Mouse (Mus musculus) cortical plate, adult 2 months (tissue): ENCODE measurements around the gene Flt3l. TPM values are rescaled to one million over a fixed set of nuclear protein-coding genes. Genes with fewer than 3 reads are reported as not detected.

Experiments
- H3K27ac ChIP-seq: fragments of 200-500 bp; 2 replicates; pipeline ENCODE4 v1.5.1; 2012; ENCODE audit warnings: low read length, control low read depth, inconsistent platforms; ENCODE audit not compliant: insufficient read depth
- H3K4me1 ChIP-seq: fragments of 200-500 bp; 2 replicates; pipeline ENCODE4 v1.6.1; 2011; ENCODE audit warnings: low read length; ENCODE audit not compliant: control insufficient read depth, insufficient read depth
- H3K4me3 ChIP-seq: fragments of 200-500 bp; 2 replicates; pipeline ENCODE4 v1.5.1; 2011; ENCODE audit warnings: mild to moderate bottlenecking, low read length, control low read depth; ENCODE audit not compliant: insufficient read depth
- CTCF ChIP-seq: fragments of 200-500 bp; IDR thresholded peaks from 2 replicates; pipeline ENCODE4 v1.5.1; 2011; ENCODE audit warnings: mild to moderate bottlenecking, control low read depth, low read length; ENCODE audit not compliant: insufficient read depth; ENCODE audit errors: extremely low read depth
- POLR2A ChIP-seq: fragments of 200-500 bp; IDR thresholded peaks from 2 replicates; pipeline ENCODE4 v1.6.1; 2011; ENCODE audit warnings: mild to moderate bottlenecking, low read length, control low read depth; ENCODE audit not compliant: insufficient read depth; ENCODE audit errors: extremely low read depth
- polyA plus RNA-seq: library from polyadenylated mRNA; depleted of rRNA; stranded (reverse); fragments of >200 nt; gene quantifications from 2 replicates; pipeline ENCODE4 v1.2.3, GENCODE M21; 2012

Gene Flt3l
- polyA plus RNA-seq, 1 experiment: 18.4 TPM

DNA sequence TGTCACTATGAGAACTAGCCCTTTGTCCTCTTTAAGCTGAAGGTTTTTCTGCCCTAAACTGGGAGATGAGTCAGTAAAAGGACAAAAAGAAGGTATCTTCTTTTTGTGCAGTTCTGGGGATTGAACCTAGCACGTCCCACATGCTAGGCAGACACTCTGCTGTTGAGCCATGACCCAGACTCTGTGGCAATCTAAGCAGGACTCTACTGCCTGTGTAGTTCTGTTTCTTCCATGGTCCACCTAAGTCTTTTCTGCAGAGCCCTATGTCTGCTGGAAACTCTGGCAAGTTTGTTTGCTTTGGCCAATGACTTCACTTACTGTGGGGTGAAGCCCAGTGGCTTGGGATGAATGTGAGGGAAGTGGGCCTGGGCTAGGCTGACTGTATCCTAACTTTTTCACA, 2.2 kb upstream of the Flt3l start:
- H3K4me1 ChIP-seq: no peaks in the 10 kb centered on the region
- H3K27ac ChIP-seq: no peak overlapping the region
- TF ChIP-seq POLR2A: no peak
- no peak overlapping the region for H3K4me3 ChIP-seq

DNA sequence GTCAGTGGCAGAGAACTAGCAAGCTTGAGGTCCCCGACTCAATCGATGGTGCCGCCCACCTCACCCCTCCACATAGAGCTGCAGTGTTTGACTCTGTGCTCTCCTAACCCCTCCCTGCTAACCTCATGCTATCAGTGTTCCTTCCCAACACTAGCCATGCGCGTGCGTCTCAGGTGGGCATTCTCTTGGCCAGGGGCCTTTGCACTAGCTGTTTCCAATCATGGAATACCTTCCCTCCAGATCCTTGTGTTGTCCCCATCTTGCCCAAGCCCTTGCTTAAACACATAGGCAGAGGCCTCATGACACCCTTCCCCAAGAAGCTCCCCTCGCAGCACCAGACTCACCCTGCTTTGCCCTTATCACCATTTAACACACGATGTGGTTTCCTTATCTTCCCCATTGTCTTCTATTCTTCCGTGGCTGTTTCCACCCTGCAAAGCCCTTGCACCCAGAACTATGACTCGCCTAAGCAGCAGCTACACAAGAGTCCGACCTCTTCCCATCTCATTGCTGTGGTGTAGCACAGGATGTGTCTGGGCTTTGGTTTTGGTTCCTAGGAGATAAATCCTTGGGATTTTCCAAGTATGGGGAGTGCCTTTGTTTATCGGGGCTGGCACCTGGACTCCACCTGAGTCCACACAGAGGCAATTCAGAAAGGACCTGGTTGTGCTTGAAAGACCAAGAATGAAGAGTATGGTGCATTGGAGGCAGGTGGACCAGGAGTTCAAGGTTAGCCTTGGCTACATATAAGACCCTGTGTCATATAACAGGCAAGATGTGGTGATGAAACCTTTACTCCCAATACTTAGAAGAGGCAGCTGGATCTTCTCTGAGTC, 1.2 kb upstream of the Flt3l start:
- TF ChIP-seq POLR2A (no peak), CTCF (no peak)
- no peak overlapping the region for H3K27ac ChIP-seq
- H3K4me1 ChIP-seq: no peaks in the 10 kb centered on the region
- no peak overlapping the region for H3K4me3 ChIP-seq

DNA sequence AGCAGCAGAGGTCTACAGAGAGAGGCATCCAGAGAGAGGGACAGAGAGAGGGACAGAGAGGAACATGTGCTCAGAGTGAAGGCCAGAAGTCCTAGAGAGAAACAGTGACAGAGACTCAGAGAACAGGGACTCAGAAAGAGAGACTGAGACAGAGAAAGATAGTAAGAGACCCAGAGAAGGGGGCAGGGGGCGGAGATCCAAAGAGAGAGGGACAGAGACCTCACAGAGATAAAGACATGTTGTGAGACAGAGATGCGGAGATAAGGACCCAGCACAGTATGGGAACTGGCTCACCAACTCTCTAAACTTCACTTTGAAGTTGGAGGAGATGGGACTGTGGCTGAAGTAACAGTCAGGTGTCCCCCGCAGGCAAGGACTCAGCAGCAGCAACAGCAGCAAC, 862 bp downstream of the Flt3l start:
- TF ChIP-seq CTCF (no peak), POLR2A (no peak)
- Histone ChIP-seq H3K4me3 (no peak overlapping the region), H3K4me1 (no peaks in the 10 kb centered on the region), H3K27ac (no peak overlapping the region)

DNA sequence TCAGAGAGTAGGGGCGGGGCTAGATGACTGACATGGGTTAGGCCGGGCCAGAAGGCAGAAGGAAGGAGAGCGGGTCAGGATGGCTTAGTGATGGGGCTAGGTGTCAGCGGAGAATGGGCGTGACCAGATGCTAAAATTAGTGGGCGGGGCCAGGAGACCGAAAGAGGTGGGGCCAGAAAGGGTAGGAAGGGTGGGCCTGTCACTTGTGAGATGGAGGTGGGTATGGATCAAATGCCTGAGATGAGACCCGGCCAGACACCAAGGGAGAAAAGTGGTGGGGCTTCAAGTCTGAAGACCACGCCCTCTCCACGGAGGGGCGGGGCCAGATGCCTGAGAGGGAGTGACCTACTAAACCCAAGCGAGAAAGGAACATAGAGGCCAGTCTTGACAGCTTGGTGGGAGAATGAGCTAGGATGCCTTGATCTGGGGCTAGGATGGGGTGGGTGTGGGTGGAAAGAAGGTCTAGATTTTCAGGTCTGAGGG, 1.6 kb downstream of the Flt3l start:
- TF ChIP-seq POLR2A (no peak), CTCF (no peak)
- Histone ChIP-seq H3K4me1 (no peaks in the 10 kb centered on the region), H3K4me3 (no peak overlapping the region), H3K27ac (no peak overlapping the region)

DNA sequence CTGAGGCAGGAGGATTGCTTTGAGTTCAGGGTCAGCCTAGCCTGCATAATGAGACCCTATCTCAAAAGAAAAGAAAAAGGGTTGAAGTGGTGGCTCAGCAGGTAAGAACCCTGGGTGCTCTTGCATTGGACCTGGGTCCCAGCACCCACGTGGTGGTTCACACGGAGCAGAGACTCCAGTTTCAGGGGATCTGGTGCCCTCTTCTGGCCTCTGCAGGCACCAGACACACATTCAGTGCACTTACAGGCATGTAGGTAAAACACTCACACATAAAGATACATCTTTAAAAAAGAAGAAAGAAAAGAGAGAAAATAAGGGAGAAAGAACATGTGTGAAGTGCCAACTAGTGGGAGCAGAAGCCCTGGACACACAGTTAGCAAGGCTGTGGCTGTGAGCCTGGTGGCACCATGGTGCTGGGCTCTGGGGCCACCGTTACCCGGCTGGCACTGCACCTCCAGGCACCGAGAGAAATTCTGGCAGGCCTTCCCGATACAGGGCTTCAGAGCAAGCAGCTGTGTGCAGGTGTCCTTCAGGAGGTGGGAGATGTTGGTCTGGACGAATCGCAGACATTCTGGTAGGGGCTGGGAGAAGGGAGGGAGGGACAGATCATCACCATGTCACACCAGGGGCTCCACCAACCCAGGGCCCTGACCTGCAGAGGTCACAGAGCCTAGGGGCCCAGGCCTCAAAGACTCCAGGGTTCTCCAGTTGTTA, 2.6 kb downstream of the Flt3l start:
- no peaks in the 10 kb centered on the region for H3K4me1 ChIP-seq
- no peak for TF ChIP-seq CTCF
- TF ChIP-seq POLR2A: no peak
- no peak overlapping the region for H3K4me3 ChIP-seq
- H3K27ac ChIP-seq: no peak overlapping the region

DNA sequence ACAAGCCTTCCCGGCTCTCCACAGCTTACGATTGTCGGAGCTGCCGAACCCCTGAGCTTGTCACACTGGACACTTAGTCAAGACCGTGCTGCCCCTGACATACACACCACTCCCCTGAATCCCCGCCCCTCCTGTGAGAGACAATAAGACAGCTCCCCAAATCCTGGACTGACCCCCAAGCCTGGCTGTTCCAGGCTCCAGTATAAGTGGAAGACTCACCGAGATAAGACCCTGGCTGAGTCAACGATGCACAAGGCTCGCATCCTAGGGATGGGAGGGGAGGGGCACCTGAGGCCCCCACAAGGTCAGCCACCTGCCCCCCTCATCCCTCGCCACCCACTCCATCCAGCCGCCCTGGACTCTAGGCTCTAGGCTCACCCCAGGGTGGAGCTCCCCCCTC, 4.4 kb downstream of the Flt3l start:
- TF ChIP-seq CTCF (no peak), POLR2A (no peak)
- H3K27ac ChIP-seq: no peak overlapping the region
- H3K4me3 ChIP-seq: no peak overlapping the region
- H3K4me1 ChIP-seq: no peaks in the 10 kb centered on the region

DNA sequence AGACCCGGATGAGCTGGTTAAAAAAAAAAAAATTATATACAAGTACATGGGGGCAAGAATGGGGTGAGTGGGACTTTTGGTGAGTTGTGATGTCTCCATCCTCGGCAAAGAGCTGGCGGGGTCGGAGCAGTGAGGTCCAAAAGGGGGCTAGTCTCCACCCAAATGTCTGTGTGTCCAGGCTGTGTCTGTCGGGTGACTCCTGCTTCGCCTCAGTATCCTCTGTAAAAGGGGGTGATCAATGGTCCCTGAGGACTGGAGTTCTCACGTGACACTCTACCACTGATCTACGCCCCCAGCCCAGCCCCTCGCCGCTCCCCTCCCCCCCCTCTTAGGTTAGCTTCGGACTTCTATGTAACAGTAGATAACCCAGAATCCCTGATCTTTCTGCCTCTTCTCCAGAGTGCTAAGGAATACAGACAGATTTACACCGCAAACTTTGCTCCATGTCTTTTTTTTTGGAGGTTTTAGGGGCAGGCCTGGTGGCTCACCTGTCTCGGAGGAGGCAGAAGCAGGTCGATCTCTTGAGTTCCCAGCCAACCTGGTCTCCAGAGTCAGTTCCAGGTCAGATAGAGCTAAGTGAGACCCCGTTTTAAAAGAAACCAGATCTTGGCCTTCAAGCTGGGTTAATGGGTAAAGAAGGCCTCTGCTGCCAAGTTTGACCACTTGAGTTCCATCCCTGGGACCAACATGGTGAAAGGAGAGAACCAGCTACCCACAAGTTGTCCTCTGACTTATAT, 6.3 kb downstream of the Flt3l start:
- TF ChIP-seq POLR2A (no peak), CTCF (no peak)
- H3K4me1 ChIP-seq: no peaks in the 10 kb centered on the region
- no peak overlapping the region for H3K27ac ChIP-seq
- H3K4me3 ChIP-seq: peak overlapping the region; percentile 78; the same call in 1 of the 2 replicates

DNA sequence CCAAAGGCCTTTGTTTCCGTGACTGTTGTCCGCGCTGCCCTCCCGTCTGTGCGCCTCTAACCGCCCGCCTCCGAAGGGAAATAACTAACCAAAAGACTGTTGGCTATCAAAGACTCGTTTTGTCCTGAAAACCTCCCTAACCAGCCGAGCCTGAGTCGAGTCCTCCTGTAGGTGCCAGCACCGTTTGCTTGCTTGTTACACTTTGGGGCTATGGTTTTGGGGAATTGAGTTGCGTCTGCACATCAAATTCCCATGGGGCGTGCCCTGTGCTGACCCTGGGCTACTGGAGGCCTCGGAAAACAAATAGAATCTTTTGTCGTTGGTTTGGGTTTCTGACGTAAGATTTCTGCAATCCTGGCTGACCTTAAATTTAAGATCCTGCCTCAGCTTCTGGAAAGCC, 6.9 kb downstream of the Flt3l start:
- Histone ChIP-seq H3K4me3 (peak overlapping the region; percentile 78), H3K4me1 (no peaks in the 10 kb centered on the region)
- TF ChIP-seq CTCF: no peak
- no peak for TF ChIP-seq POLR2A

DNA sequence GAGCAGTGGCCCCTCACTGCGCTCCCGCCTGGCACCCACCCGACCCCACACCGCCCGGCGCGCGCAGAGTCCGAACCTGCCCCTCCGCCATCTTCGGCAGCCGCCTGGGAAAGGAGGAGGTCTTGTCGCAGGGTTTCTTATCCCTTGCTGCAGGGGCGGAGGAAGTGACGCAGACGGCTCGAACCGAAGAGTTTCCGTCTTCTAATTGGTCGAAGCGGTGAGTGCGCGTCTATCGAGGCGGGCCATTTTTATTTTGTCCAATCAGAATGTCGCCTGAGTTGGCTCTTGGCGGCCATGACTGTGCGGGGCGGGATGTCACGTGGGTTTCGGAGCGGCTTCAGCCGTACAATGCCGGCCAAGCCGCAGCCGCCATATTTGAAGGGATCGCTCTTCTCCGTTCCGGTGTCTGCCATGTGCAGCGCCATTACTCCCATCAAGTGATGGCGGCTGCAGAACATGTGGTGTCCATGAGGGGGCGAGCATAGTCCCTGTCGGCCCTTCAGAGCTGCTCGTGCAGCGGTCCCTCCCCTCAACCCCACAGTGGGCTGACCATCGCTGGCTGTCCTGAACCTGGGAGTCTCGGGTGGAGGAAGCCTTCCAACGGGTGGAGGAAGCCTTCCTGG, 7.5 kb downstream of the Flt3l start, which contains the start of gene Rpl13a:
Gene Rpl13a (minus strand): TSS at position 138 of the 623 bp plus-strand sequence.
- Histone ChIP-seq H3K4me1 (no peaks in the 10 kb centered on the region), H3K27ac (peak within 1 kb of the TSS; percentile 75), H3K4me3 (peak within 1 kb of the TSS; percentile 78)
- TF ChIP-seq POLR2A (peak; percentile 96), CTCF (peak; percentile 57)

More for the DNA sequence above, 6.9 kb downstream of the Flt3l start:
- H3K27ac ChIP-seq: peak overlapping the region; percentile 68
